Mouse (Mus musculus) testis, adult 2 months (tissue): ENCODE data around the gene Ulk4. TPM values are rescaled to one million over a fixed set of nuclear protein-coding genes. Genes with fewer than 3 reads are reported as not detected.
A peak's percentile ranks its signal among the peaks of the same experiment; 100 is the strongest.

Experiments
- H3K27ac ChIP-seq: fragments of 200-500 bp; 2 replicates; pipeline ENCODE4 v1.5.1; 2012; ENCODE audit warnings: low read depth, low read length; ENCODE audit not compliant: control insufficient read depth, insufficient read depth
- H3K27me3 ChIP-seq: fragments of 200-500 bp; 2 replicates; pipeline ENCODE4 v1.6.1; 2012; ENCODE audit warnings: mild to moderate bottlenecking, low read length, moderate library complexity; ENCODE audit not compliant: control insufficient read depth, insufficient read depth
- H3K36me3 ChIP-seq: fragments of 200-500 bp; 2 replicates; pipeline ENCODE4 v1.6.1; 2012; ENCODE audit warnings: mild to moderate bottlenecking, low read length; ENCODE audit not compliant: control insufficient read depth, insufficient read depth
- H3K4me1 ChIP-seq: fragments of 200-500 bp; 2 replicates; pipeline ENCODE4 v1.6.1; 2012; ENCODE audit warnings: low read length; ENCODE audit not compliant: control insufficient read depth, insufficient read depth
- H3K4me3 ChIP-seq: fragments of 200-500 bp; 2 replicates; pipeline ENCODE4 v1.5.1; 2012; ENCODE audit warnings: low read depth, mild to moderate bottlenecking, low read length, moderate library complexity, mixed read lengths; ENCODE audit not compliant: control insufficient read depth
- CTCF ChIP-seq: fragments of 200-500 bp; IDR thresholded peaks from 2 replicates; pipeline ENCODE4 v1.5.1; 2012; ENCODE audit warnings: low read depth, mild to moderate bottlenecking, inconsistent platforms, low read length, moderate library complexity; ENCODE audit not compliant: control insufficient read depth, insufficient read depth, insufficient replicate concordance
- POLR2A ChIP-seq: fragments of 200-500 bp; IDR thresholded peaks from 2 replicates; pipeline ENCODE4 v1.6.1; 2012; ENCODE audit warnings: low read depth, mild to moderate bottlenecking, inconsistent platforms, low read length, moderate library complexity; ENCODE audit not compliant: control insufficient read depth
- polyA plus RNA-seq: library from polyadenylated mRNA; depleted of rRNA; stranded (reverse); fragments of >200 nt; gene quantifications from 2 replicates; pipeline ENCODE4 v1.2.3, GENCODE M21; 2012

Gene Ulk4
- polyA plus RNA-seq, 1 experiment: 291 TPM

GRCm38 (mm10) chr9:121124705-121125104 is 152.3 kb downstream of the Ulk4 start:
- Histone ChIP-seq H3K4me3 (no peak overlapping the region), H3K27me3 (no peaks in the 10 kb centered on the region), H3K4me1 (no peaks in the 10 kb centered on the region), H3K27ac (no peak overlapping the region), H3K36me3 (no peaks in the 10 kb centered on the region)
- no peak for TF ChIP-seq POLR2A
- TF ChIP-seq CTCF: no peak

GRCm38 (mm10) chr9:121122039-121122438 is 155.0 kb downstream of the Ulk4 start:
- no peak overlapping the region for H3K27ac ChIP-seq
- no peaks in the 10 kb centered on the region for H3K36me3 ChIP-seq
- TF ChIP-seq CTCF (no peak), POLR2A (no peak)
- no peak overlapping the region for H3K4me3 ChIP-seq
- H3K4me1 ChIP-seq: no peaks in the 10 kb centered on the region
- H3K27me3 ChIP-seq: no peaks in the 10 kb centered on the region

GRCm38 (mm10) chr9:121117936-121118335 is 159.1 kb downstream of the Ulk4 start:
- Histone ChIP-seq H3K4me1 (no peaks in the 10 kb centered on the region), H3K27me3 (no peaks in the 10 kb centered on the region), H3K27ac (no peak overlapping the region), H3K36me3 (no peaks in the 10 kb centered on the region), H3K4me3 (no peak overlapping the region)
- no peak for TF ChIP-seq POLR2A
- TF ChIP-seq CTCF: no peak

GRCm38 (mm10) chr9:121112131-121112530 is 164.9 kb downstream of the Ulk4 start:
- no peaks in the 10 kb centered on the region for H3K4me1 ChIP-seq
- no peaks in the 10 kb centered on the region for H3K36me3 ChIP-seq
- TF ChIP-seq CTCF: no peak
- TF ChIP-seq POLR2A: no peak
- H3K4me3 ChIP-seq: no peak overlapping the region
- no peaks in the 10 kb centered on the region for H3K27me3 ChIP-seq
- H3K27ac ChIP-seq: no peak overlapping the region

- Histone ChIP-seq H3K4me3 (no peak overlapping the region), H3K4me1 (no peaks in the 10 kb centered on the region), H3K27me3 (no peaks in the 10 kb centered on the region), H3K27ac (no peak overlapping the region), H3K36me3 (no peaks in the 10 kb centered on the region)
- peak; percentile 91; the same call in 1 of the 2 replicates for TF ChIP-seq CTCF
- TF ChIP-seq POLR2A: no peak
Observed at GRCm38 (mm10) chr9:121108110-121108509, 168.9 kb downstream of the Ulk4 start.

DNA sequence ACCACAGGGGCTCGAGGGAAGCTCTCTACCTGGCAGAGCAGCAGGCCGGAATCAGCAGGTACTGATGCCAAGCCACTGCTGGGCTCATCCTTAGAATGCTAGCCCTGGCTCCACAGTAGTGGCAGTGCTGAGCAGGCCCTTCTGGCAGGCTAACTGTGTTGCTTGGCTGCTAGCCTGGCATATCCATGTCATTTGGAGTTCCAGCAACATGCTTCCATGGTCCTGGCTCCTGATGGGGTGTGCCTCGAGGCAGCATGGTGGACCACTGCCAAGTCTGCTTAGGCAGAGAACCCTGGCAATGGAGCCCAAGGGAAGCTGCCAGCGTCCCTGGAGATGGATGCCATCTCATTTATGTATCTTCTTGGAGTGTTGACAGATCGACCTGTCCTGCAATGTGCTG is 169.4 kb downstream of the Ulk4 start:
- H3K4me3 ChIP-seq: no peak overlapping the region
- no peaks in the 10 kb centered on the region for H3K27me3 ChIP-seq
- no peak overlapping the region for H3K27ac ChIP-seq
- no peaks in the 10 kb centered on the region for H3K4me1 ChIP-seq
- TF ChIP-seq POLR2A: no peak
- no peak for TF ChIP-seq CTCF
- no peaks in the 10 kb centered on the region for H3K36me3 ChIP-seq

GRCm38 (mm10) chr9:121107101-121107500 is 169.9 kb downstream of the Ulk4 start:
- H3K4me1 ChIP-seq: no peaks in the 10 kb centered on the region
- no peak for TF ChIP-seq POLR2A
- no peak for TF ChIP-seq CTCF
- H3K27me3 ChIP-seq: no peaks in the 10 kb centered on the region
- H3K27ac ChIP-seq: no peak overlapping the region
- H3K36me3 ChIP-seq: no peaks in the 10 kb centered on the region
- H3K4me3 ChIP-seq: no peak overlapping the region

DNA sequence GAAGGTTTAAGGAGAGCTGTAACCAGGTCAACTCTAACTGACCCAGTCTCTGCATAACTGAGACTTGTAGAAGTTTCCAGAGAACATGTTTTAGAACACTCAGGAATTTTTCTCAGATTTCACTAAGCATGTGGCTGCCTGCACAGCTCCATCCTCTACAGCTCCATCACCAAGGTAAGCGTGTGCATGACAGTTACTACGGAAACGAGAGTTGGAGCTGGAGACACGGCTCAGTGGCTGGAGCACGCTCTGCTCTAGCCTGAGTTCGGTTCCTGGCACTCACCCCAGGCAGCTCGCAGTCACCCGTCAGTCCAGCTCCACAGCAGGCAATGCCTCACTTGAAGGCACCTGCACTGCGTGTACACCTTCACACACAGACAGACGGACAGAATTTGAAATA is 175.5 kb downstream of the Ulk4 start:
- H3K36me3 ChIP-seq: no peaks in the 10 kb centered on the region
- H3K4me3 ChIP-seq: no peak overlapping the region
- no peak overlapping the region for H3K27ac ChIP-seq
- H3K4me1 ChIP-seq: no peaks in the 10 kb centered on the region
- no peaks in the 10 kb centered on the region for H3K27me3 ChIP-seq
- no peak for TF ChIP-seq CTCF
- no peak for TF ChIP-seq POLR2A
